Mouse (Mus musculus): ENCODE results near the gene Dgkh.

- TF ChIP-seq CTCF (IDR thresholded peaks at IDR 0.05; ENCODE audit: control insufficient read depth, insufficient read depth, insufficient read length), result no peak
- TF ChIP-seq USF1 (IDR thresholded peaks at IDR 0.05; ENCODE audit: low read depth), result no peak
- TF ChIP-seq MYOG (IDR thresholded peaks at IDR 0.05; ENCODE audit: control insufficient read depth, extremely low read depth, insufficient read length), result no peak
- no peak for TF ChIP-seq MYOD1 (IDR thresholded peaks at IDR 0.05; ENCODE audit: control insufficient read depth, insufficient read length, low read depth)
- TF ChIP-seq CEBPB (IDR thresholded peaks at IDR 0.05; ENCODE audit: low read depth), result no peak
- no peak for TF ChIP-seq MAX (IDR thresholded peaks at IDR 0.05)
- TF ChIP-seq FOSL1 (IDR thresholded peaks at IDR 0.05; ENCODE audit: insufficient read depth, low read length, poor library complexity, severe bottlenecking), result no peak
Measured at GRCm38 (mm10) chr14:78747454-78747853, 14.9 kb upstream of the Dgkh start.
